Mouse (Mus musculus) heart, embryonic 16.5 days (tissue): ENCODE results near the gene Amz2. TPM values are rescaled to one million over a fixed set of nuclear protein-coding genes. Genes with fewer than 3 reads are reported as not detected.

Experiments
- ATAC-seq: fragments of 200-750 bp; cut with Nextera tagmentation; replicated peaks from 2 replicates; pipeline ENCODE4 v1.8.0; 2017; ENCODE audit warnings: moderate number of reproducible peaks; ENCODE audit not compliant: insufficient read depth, low FRiP score; ENCODE audit errors: extremely low read depth
- H3K27ac ChIP-seq: fragments of 300-500 bp; sonication (generic); 2 replicates; pipeline ENCODE4 v1.5.1; 2014; ENCODE audit warnings: mild to moderate bottlenecking, low read length, control low read depth, moderate library complexity
- H3K27me3 ChIP-seq: fragments of 300-500 bp; sonication (generic); 2 replicates; pipeline ENCODE4 v1.6.1; 2014; ENCODE audit warnings: low read length, mixed read lengths; ENCODE audit not compliant: control insufficient read depth, insufficient read depth
- H3K36me3 ChIP-seq: fragments of 300-500 bp; sonication (generic); 2 replicates; pipeline ENCODE4 v1.6.1; 2014; ENCODE audit not compliant: control insufficient read depth, insufficient read depth
- H3K4me1 ChIP-seq: fragments of 300-500 bp; sonication (generic); 2 replicates; pipeline ENCODE4 v1.6.1; 2014; ENCODE audit warnings: low read length, mixed read lengths; ENCODE audit not compliant: control insufficient read depth, insufficient read depth
- H3K4me2 ChIP-seq: fragments of 300-500 bp; sonication (generic); 2 replicates; pipeline ENCODE4 v1.6.1; 2014; ENCODE audit warnings: low read depth, mild to moderate bottlenecking, control low read depth, low read length
- H3K4me3 ChIP-seq: fragments of 300-500 bp; sonication (generic); 2 replicates; pipeline ENCODE4 v1.5.1; 2014; ENCODE audit warnings: mild to moderate bottlenecking, control low read depth, low read length
- H3K9ac ChIP-seq: fragments of 300-500 bp; sonication (generic); 2 replicates; pipeline ENCODE4 v1.6.1; 2014; ENCODE audit warnings: low read length, control low read depth
- H3K9me3 ChIP-seq: fragments of 300-500 bp; sonication (generic); replicated peaks from 2 replicates; pipeline ENCODE4 v1.6.1; 2016; ENCODE audit warnings: low read length; ENCODE audit not compliant: control insufficient read depth
- WGBS: fragments of 180-500 bp; shearing (Covaris S2); extraction: QIAGEN DNeasy Blood & Tissue Kit; methylation state at CpG from one replicate; pipeline ENCODE4 v1.1.7; 2014; 5-methylcytosine and 5-hydroxymethylcytosine counted together
- polyA plus RNA-seq: library from polyadenylated mRNA; unstranded; fragments of >200 nt; fragmentation: Nextera tagmentation; extraction: Ambion mirVana; gene quantifications from 2 replicates; pipeline ENCODE4 v1.2.1, GENCODE M21; 2015

Amz2 gene
- polyA plus RNA-seq, 1 experiment from 2014 or later, result 39.8 TPM

GRCm38 (mm10) chr11:109470921-109471861 is 45.4 kb downstream of the Amz2 start:
- no peaks in the 10 kb centered on the region for H3K36me3 ChIP-seq
- peaks cover 6% of the 10 kb centered on the region; the same call in 1 of the 2 replicates for H3K4me1 ChIP-seq
- H3K9ac ChIP-seq, result no peak overlapping the region
- H3K27ac ChIP-seq, result peak overlapping the region; percentile 7; the same call in 1 of the 2 replicates
- WGBS, result 36% methylated on average over 15 of the region's 15 CpGs
- peaks cover 3% of the 10 kb centered on the region; the same call in 1 of the 2 replicates for H3K27me3 ChIP-seq
- H3K9me3 ChIP-seq, result no peaks in the 10 kb centered on the region
- H3K4me3 ChIP-seq, result peak overlapping the region; percentile 70
- ATAC-seq, result no peak
- peak overlapping the region; percentile 77 for H3K4me2 ChIP-seq

DNA sequence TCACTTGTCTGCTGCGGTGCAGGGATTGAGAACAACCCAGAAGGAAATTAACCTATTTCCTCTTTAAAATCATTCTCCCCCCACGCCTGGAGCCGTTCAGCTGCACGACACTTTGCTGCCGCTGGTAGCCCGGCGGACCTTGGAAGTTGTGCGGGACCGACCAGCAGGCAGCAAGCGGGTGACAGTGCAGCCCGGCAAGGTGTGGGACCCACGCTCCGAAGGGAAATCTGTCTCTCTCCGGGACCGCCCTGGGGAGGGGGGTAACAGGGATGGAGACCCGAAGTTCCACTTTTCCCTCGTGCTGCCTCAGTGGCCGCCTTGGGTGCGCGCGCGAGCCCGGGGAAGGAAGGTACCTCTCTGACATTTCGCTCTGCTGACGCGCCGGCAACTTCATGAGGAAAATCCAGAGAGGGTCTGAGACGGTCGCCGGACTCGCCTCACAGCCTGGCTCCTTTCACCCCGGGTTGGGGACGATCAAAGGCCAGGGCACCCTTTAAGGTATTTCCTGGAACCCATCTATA is 46.5 kb downstream of the Amz2 start:
- ATAC-seq, result no peak
- Histone ChIP-seq H3K4me1 (peaks cover 6% of the 10 kb centered on the region; the same call in 1 of the 2 replicates), H3K9ac (peak overlapping the region; percentile 83), H3K27me3 (peaks cover 3% of the 10 kb centered on the region; the same call in 1 of the 2 replicates), H3K4me3 (peak overlapping the region; percentile 70), H3K9me3 (no peaks in the 10 kb centered on the region), H3K27ac (peak overlapping the region; percentile 75; the same call in 1 of the 2 replicates), H3K36me3 (no peaks in the 10 kb centered on the region), H3K4me2 (peak overlapping the region; percentile 77)
- under 1% methylated on average over 33 of the region's 33 CpGs for WGBS

- H3K4me1 ChIP-seq, result peaks cover 6% of the 10 kb centered on the region; the same call in 1 of the 2 replicates
- H3K36me3 ChIP-seq, result no peaks in the 10 kb centered on the region
- peak overlapping the region; percentile 75 for H3K27ac ChIP-seq
- ATAC-seq, result peak; percentile 44
- 1% methylated on average over 12 of the region's 13 CpGs for WGBS
- peak overlapping the region; percentile 70 for H3K4me3 ChIP-seq
- peaks cover 3% of the 10 kb centered on the region; the same call in 1 of the 2 replicates for H3K27me3 ChIP-seq
- H3K9me3 ChIP-seq, result no peaks in the 10 kb centered on the region
- H3K9ac ChIP-seq, result peak overlapping the region; percentile 83
- peak overlapping the region; percentile 77 for H3K4me2 ChIP-seq
Measured at GRCm38 (mm10) chr11:109472821-109473170, 47.0 kb downstream of the Amz2 start.

DNA sequence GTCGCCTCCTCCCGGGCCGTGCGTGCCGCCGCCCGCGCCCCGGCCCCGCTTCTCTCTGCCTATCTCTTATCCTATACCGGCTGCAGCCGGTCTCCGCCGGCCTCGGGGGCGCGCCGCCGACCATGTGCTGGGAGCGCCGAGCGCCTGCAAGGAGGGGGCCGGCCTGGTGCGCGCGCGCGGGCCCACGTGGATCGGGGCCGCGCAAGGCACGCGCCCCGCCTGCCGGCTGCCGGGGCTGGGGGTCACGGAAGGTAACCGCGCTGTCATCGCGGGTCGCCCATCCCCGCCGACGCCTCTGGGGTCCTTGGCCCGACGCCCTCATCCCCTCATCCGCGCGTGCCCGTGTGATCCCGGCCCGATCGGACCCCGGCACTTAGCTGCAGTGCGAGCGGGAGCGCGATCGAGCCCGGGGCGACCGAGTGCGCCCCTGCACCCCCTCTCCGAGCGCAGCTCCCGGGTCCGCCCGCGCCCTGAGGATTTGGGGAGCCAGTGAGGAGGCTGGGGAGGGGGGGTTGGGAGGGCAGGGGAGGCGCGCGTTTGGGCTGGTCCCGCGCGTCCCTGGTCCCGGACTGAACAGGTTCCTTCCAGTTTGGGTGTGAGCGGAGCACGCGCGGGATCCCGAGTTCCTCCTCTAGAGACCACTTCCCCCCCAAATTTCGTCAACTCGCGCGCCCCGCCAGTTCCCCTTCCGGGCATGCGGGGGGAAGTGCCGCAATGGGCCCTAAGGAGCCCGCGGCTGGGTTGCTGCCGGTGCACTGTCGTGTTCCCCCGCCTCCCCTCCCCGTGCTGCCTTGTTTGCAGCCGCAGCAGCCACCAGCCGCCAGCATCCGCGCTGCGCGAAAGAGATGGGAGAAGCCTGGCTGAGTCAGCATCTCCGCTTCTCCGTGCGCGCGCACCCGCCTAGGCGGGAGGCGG is 47.7 kb downstream of the Amz2 start, which contains the start of the genes Arsg and Slc16a6:
Gene Arsg (plus strand): TSS at position 204 of the 915 bp plus-strand sequence.
Gene Slc16a6 (minus strand): TSS at position 428 of the 915 bp plus-strand sequence.
- WGBS, result under 1% methylated on average over 101 of the region's 111 CpGs
- peaks cover 3% of the 10 kb centered on the region; the same call in 1 of the 2 replicates for H3K27me3 ChIP-seq

DNA sequence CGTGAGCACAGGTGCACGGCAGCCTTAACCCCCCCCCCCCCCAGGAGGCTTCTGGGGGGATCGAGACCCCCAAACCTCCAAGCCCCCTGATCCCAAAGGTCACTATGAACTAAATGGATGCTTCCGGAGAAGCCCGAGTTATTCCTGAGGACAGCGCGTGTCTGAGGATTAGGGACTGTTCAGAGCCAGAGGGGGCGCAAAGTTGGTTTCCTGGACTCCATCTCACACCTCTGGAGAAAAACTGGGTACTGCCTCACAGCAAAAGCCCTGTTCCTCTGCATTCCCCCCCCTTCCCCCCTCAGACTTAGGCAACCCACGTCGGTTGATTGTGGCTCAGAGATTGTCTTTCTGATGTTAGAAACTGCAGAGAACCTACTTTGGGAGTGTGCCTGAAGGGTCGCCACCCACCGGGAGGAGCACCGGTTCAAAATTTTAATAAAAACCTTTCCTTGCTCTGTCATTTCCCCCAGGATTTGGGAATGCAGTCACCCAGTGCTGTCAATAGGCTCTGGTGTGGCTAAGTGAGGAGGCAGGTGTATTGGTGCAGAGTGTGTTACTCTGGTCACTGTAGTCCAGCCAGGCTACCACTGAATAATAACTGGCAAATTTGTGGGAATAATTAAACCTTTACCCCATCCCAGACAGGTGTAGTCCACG is 48.5 kb downstream of the Amz2 start:
- peaks cover 6% of the 10 kb centered on the region; the same call in 1 of the 2 replicates for H3K4me1 ChIP-seq
- WGBS, result 15% methylated on average over 14 of the region's 14 CpGs
- no peaks in the 10 kb centered on the region for H3K9me3 ChIP-seq
- no peaks in the 10 kb centered on the region for H3K36me3 ChIP-seq
- peak overlapping the region; percentile 83 for H3K9ac ChIP-seq
- peak overlapping the region; percentile 70 for H3K4me3 ChIP-seq
- H3K4me2 ChIP-seq, result peak overlapping the region; percentile 77
- H3K27ac ChIP-seq, result peak overlapping the region; percentile 75
- no peak; the same call in 1 of the 2 replicates for ATAC-seq
- H3K27me3 ChIP-seq, result peaks cover 3% of the 10 kb centered on the region; the same call in 1 of the 2 replicates

More for the DNA sequence above, 47.7 kb downstream of the Amz2 start, which contains the start of the genes Arsg and Slc16a6:
- peaks cover 6% of the 10 kb centered on the region; the same call in 1 of the 2 replicates for H3K4me1 ChIP-seq
- peak within 1 kb of the TSS; percentile 77 for H3K4me2 ChIP-seq
- no peaks in the 10 kb centered on the region for H3K9me3 ChIP-seq
- peak; percentile 82 for ATAC-seq
- H3K4me3 ChIP-seq, result peak within 1 kb of the TSS; percentile 70
- peak within 1 kb of the TSS; percentile 83 for H3K9ac ChIP-seq
- peak within 1 kb of the TSS; percentile 75 for H3K27ac ChIP-seq
- H3K36me3 ChIP-seq, result no peaks in the 10 kb centered on the region

GRCm38 (mm10) chr11:109474836-109475235 is 49.1 kb downstream of the Amz2 start:
- Histone ChIP-seq H3K4me2 (no peak overlapping the region), H3K9ac (no peak overlapping the region), H3K4me3 (no peak overlapping the region), H3K27me3 (peaks cover 3% of the 10 kb centered on the region; the same call in 1 of the 2 replicates), H3K9me3 (no peaks in the 10 kb centered on the region), H3K4me1 (peaks cover 6% of the 10 kb centered on the region; the same call in 1 of the 2 replicates), H3K27ac (no peak overlapping the region), H3K36me3 (no peaks in the 10 kb centered on the region)
- ATAC-seq, result no peak
- WGBS, result 92% methylated on average over 13 of the region's 13 CpGs

GRCm38 (mm10) chr11:109475717-109476116 is 50.0 kb downstream of the Amz2 start:
- no peak overlapping the region for H3K9ac ChIP-seq
- H3K36me3 ChIP-seq, result no peaks in the 10 kb centered on the region
- H3K9me3 ChIP-seq, result no peaks in the 10 kb centered on the region
- no peak for ATAC-seq
- H3K4me2 ChIP-seq, result no peak overlapping the region
- no peak overlapping the region for H3K27ac ChIP-seq
- WGBS, result 87% methylated on average over 4 of the region's 4 CpGs
- no peak overlapping the region for H3K4me3 ChIP-seq
- H3K4me1 ChIP-seq, result peaks cover 6% of the 10 kb centered on the region; the same call in 1 of the 2 replicates
- peaks cover 3% of the 10 kb centered on the region; the same call in 1 of the 2 replicates for H3K27me3 ChIP-seq

DNA sequence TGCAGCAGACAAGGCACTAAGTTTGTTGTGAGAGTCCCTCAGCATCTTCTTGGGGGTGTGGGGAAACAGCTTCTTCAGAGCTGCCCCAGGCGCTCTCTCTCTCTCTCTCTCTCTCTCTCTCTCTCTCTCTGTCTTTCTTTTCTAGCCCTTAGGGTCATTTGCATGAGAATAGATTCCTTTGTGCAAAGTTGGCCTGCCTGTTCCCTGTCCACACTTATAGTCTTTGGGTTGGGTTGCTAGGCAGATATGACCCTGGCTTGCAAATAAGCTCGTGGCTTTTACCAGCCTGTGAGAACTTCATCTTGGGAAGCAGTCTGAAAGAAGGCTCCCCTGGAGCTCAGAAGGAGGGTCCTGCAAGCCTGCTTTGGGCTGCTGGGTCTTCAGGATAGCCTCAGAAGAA is 50.5 kb downstream of the Amz2 start:
- Histone ChIP-seq H3K9ac (no peak overlapping the region), H3K9me3 (no peaks in the 10 kb centered on the region), H3K4me3 (no peak overlapping the region), H3K4me1 (0 out of 2 replicates have a peak, but pooled peaks cover 4% of the 10 kb centered on the region), H3K27me3 (peaks cover 3% of the 10 kb centered on the region; the same call in 1 of the 2 replicates), H3K4me2 (no peak overlapping the region), H3K27ac (no peak overlapping the region), H3K36me3 (no peaks in the 10 kb centered on the region)
- ATAC-seq, result no peak
- 67% methylated on average over 2 of the region's 2 CpGs for whole genome bisulfite sequencing
